Mouse (Mus musculus) midbrain, embryonic 13.5 days (tissue): ENCODE results near the gene Sgip1. TPM values are rescaled to one million over a fixed set of nuclear protein-coding genes. Genes with fewer than 3 reads are reported as not detected.

Experiments used
- ATAC-seq: fragments of 200-750 bp; cut with Nextera tagmentation; 2 replicates; pipeline ENCODE4 v1.8.0; 2017; ENCODE audit warnings: mild to moderate bottlenecking, moderate TSS enrichment, moderate library complexity
- H3K27ac ChIP-seq: fragments of 300-500 bp; sonication (generic); 2 replicates; pipeline ENCODE4 v1.5.1; 2015; ENCODE audit warnings: inconsistent platforms, mild to moderate bottlenecking, moderate library complexity
- H3K27me3 ChIP-seq: fragments of 300-500 bp; sonication (generic); 2 replicates; pipeline ENCODE4 v1.6.1; 2015; ENCODE audit warnings: mild to moderate bottlenecking, inconsistent platforms
- H3K36me3 ChIP-seq: fragments of 300-500 bp; sonication (generic); 2 replicates; pipeline ENCODE4 v1.6.1; 2015; ENCODE audit warnings: mild to moderate bottlenecking, inconsistent platforms
- H3K4me1 ChIP-seq: fragments of 300-500 bp; sonication (generic); replicated peaks from 2 replicates; pipeline ENCODE4 v1.6.1; 2015; ENCODE audit warnings: inconsistent platforms
- H3K4me2 ChIP-seq: fragments of 300-500 bp; sonication (generic); replicated peaks from 2 replicates; pipeline ENCODE4 v1.6.1; 2015; ENCODE audit warnings: moderate library complexity, mild to moderate bottlenecking, inconsistent platforms
- H3K4me3 ChIP-seq: fragments of 300-500 bp; sonication (generic); replicated peaks from 2 replicates; pipeline ENCODE4 v1.5.1; 2015; ENCODE audit warnings: mild to moderate bottlenecking, inconsistent platforms
- H3K9ac ChIP-seq: fragments of 300-500 bp; sonication (generic); replicated peaks from 2 replicates; pipeline ENCODE4 v1.6.1; 2015; ENCODE audit warnings: mild to moderate bottlenecking, inconsistent platforms
- H3K9me3 ChIP-seq: fragments of 300-500 bp; sonication (generic); 2 replicates; pipeline ENCODE4 v1.6.1; 2016; ENCODE audit warnings: mild to moderate bottlenecking, inconsistent platforms
- WGBS: fragments of 180-500 bp; shearing (Covaris S2); methylation state at CpG from one replicate; pipeline ENCODE4 v1.1.7; 2015; 5-methylcytosine and 5-hydroxymethylcytosine counted together
- polyA plus RNA-seq: library from polyadenylated mRNA; unstranded; fragments of >200 nt; fragmentation: Nextera tagmentation; extraction: Ambion mirVana; gene quantifications from 2 replicates; pipeline ENCODE4 v1.2.1, GENCODE M21; 2015

Gene Sgip1
- polyA plus RNA-seq, 1 experiment from 2014 or later: 61.8 TPM

- H3K27me3 ChIP-seq: peaks cover 18% of the 10 kb centered on the region
- peaks cover 7% of the 10 kb centered on the region; the same call in 1 of the 2 replicates for H3K36me3 ChIP-seq
- ATAC-seq: no peak
- H3K4me3 ChIP-seq: no peak overlapping the region
- H3K9me3 ChIP-seq: no peaks in the 10 kb centered on the region
- H3K9ac ChIP-seq: no peak overlapping the region
- peaks cover 24% of the 10 kb centered on the region for H3K4me1 ChIP-seq
- WGBS: 63% methylated on average over 5 of the region's 5 CpGs
- H3K27ac ChIP-seq: no peak overlapping the region
- no peak overlapping the region for H3K4me2 ChIP-seq
These were observed 233.1 kb downstream of the Sgip1 start for GRCm38 (mm10) chr4:102974172-102974571.

GRCm38 (mm10) chr4:102976290-102977275, 235.5 kb downstream of the Sgip1 start:
- WGBS: 12% methylated on average over 12 of the region's 12 CpGs
- H3K4me3 ChIP-seq: no peak overlapping the region
- H3K9ac ChIP-seq: no peak overlapping the region
- ATAC-seq: no peak
- no peaks in the 10 kb centered on the region for H3K36me3 ChIP-seq
- no peaks in the 10 kb centered on the region for H3K9me3 ChIP-seq
- peaks cover 23% of the 10 kb centered on the region for H3K27me3 ChIP-seq
- peaks cover 24% of the 10 kb centered on the region for H3K4me1 ChIP-seq
- no peak overlapping the region for H3K27ac ChIP-seq
- no peak overlapping the region for H3K4me2 ChIP-seq

- WGBS: 11% methylated on average over 16 of the region's 16 CpGs
- no peaks in the 10 kb centered on the region for H3K36me3 ChIP-seq
- peaks cover 23% of the 10 kb centered on the region for H3K27me3 ChIP-seq
- no peak overlapping the region for H3K27ac ChIP-seq
- no peak overlapping the region for H3K9ac ChIP-seq
- peaks cover 24% of the 10 kb centered on the region for H3K4me1 ChIP-seq
- peak overlapping the region; percentile 25 for H3K4me3 ChIP-seq
- peak; percentile 43; the same call in 1 of the 2 replicates for ATAC-seq
- no peaks in the 10 kb centered on the region for H3K9me3 ChIP-seq
- peak overlapping the region; percentile 55 for H3K4me2 ChIP-seq
These were observed 236.8 kb downstream of the Sgip1 start for GRCm38 (mm10) chr4:102977778-102978321.

- Histone ChIP-seq H3K27me3 (peaks cover 23% of the 10 kb centered on the region), H3K4me1 (peaks cover 24% of the 10 kb centered on the region), H3K4me2 (peak within 1 kb of the TSS; percentile 55), H3K9ac (peak within 1 kb of the TSS; percentile 11; the same call in 1 of the 2 replicates), H3K27ac (no peak within 1 kb of the TSS), H3K36me3 (no peaks in the 10 kb centered on the region), H3K9me3 (no peaks in the 10 kb centered on the region), H3K4me3 (peak within 1 kb of the TSS; percentile 25)
- ATAC-seq: peak; percentile 82
- 4% methylated on average over 13 of the region's 13 CpGs for WGBS
These were observed 237.3 kb downstream of the Sgip1 start, which contains the start of gene Tctex1d1 for GRCm38 (mm10) chr4:102978440-102978839. TSS of gene Tctex1d1 (plus strand) at chr4:102978606.

GRCm38 (mm10) chr4:102979385-102979784, 238.3 kb downstream of the Sgip1 start:
- no peak overlapping the region for H3K4me3 ChIP-seq
- H3K9ac ChIP-seq: no peak overlapping the region
- H3K27me3 ChIP-seq: peaks cover 23% of the 10 kb centered on the region
- ATAC-seq: no peak
- no peaks in the 10 kb centered on the region for H3K9me3 ChIP-seq
- no peak overlapping the region for H3K27ac ChIP-seq
- 59% methylated on average over 5 of the region's 5 CpGs for WGBS
- 0 out of 2 replicates have a peak overlapping the region, but pooled peaks have one; percentile 55 for H3K4me2 ChIP-seq
- H3K4me1 ChIP-seq: peaks cover 24% of the 10 kb centered on the region
- H3K36me3 ChIP-seq: no peaks in the 10 kb centered on the region

GRCm38 (mm10) chr4:102981709-102982108, 240.6 kb downstream of the Sgip1 start:
- Histone ChIP-seq H3K4me2 (no peak overlapping the region), H3K9me3 (no peaks in the 10 kb centered on the region)

GRCm38 (mm10) chr4:102986173-102986572, 245.1 kb downstream of the Sgip1 start:
- Histone ChIP-seq H3K9ac (no peak overlapping the region), H3K27me3 (no peaks in the 10 kb centered on the region), H3K4me2 (no peak overlapping the region), H3K9me3 (no peaks in the 10 kb centered on the region), H3K27ac (no peak overlapping the region), H3K4me3 (no peak overlapping the region), H3K36me3 (no peaks in the 10 kb centered on the region), H3K4me1 (peaks cover 4% of the 10 kb centered on the region; the same call in 1 of the 2 replicates)
- ATAC-seq: 0 out of 2 replicates have a peak, but pooled peaks have one; percentile 17
- WGBS: 76% methylated on average over 7 of the region's 7 CpGs

More at GRCm38 (mm10) chr4:102981709-102982108, 240.6 kb downstream of the Sgip1 start:
- Histone ChIP-seq H3K9ac (no peak overlapping the region), H3K4me1 (peaks cover 16% of the 10 kb centered on the region), H3K4me3 (no peak overlapping the region), H3K27me3 (peaks cover 14% of the 10 kb centered on the region; the same call in 1 of the 2 replicates), H3K36me3 (no peaks in the 10 kb centered on the region), H3K27ac (no peak overlapping the region)
- 87% methylated on average over 8 of the region's 8 CpGs for WGBS
- no peak for ATAC-seq

GRCm38 (mm10) chr4:102986917-102987316, 245.8 kb downstream of the Sgip1 start:
- no peak overlapping the region for H3K9ac ChIP-seq
- no peak overlapping the region for H3K4me3 ChIP-seq
- no peaks in the 10 kb centered on the region for H3K27me3 ChIP-seq
- peak; percentile 76 for ATAC-seq
- H3K9me3 ChIP-seq: no peaks in the 10 kb centered on the region
- peaks cover 4% of the 10 kb centered on the region; the same call in 1 of the 2 replicates for H3K4me1 ChIP-seq
- WGBS: 4% methylated on average over 2 of the region's 2 CpGs
- no peak overlapping the region for H3K4me2 ChIP-seq
- no peaks in the 10 kb centered on the region for H3K36me3 ChIP-seq
- no peak overlapping the region for H3K27ac ChIP-seq

GRCm38 (mm10) chr4:102987325-102987724, 246.2 kb downstream of the Sgip1 start:
- WGBS: 27% methylated on average over 4 of the region's 4 CpGs
- Histone ChIP-seq H3K27me3 (no peaks in the 10 kb centered on the region), H3K36me3 (no peaks in the 10 kb centered on the region), H3K4me1 (peaks cover 4% of the 10 kb centered on the region; the same call in 1 of the 2 replicates), H3K27ac (no peak overlapping the region), H3K9ac (no peak overlapping the region), H3K4me2 (no peak overlapping the region), H3K4me3 (no peak overlapping the region), H3K9me3 (no peaks in the 10 kb centered on the region)
- ATAC-seq: peak; percentile 80

- WGBS: 60% methylated on average over 2 of the region's 2 CpGs
- ATAC-seq: no peak
- no peaks in the 10 kb centered on the region for H3K27me3 ChIP-seq
- no peak overlapping the region for H3K9ac ChIP-seq
- H3K27ac ChIP-seq: no peak overlapping the region
- no peak overlapping the region for H3K4me2 ChIP-seq
- H3K9me3 ChIP-seq: no peaks in the 10 kb centered on the region
- no peak overlapping the region for H3K4me3 ChIP-seq
- no peaks in the 10 kb centered on the region for H3K36me3 ChIP-seq
- peaks cover 4% of the 10 kb centered on the region; the same call in 1 of the 2 replicates for H3K4me1 ChIP-seq
These were observed 246.7 kb downstream of the Sgip1 start for GRCm38 (mm10) chr4:102987756-102988155.

- Histone ChIP-seq H3K27ac (no peak overlapping the region), H3K4me2 (no peak overlapping the region), H3K9ac (no peak overlapping the region), H3K4me1 (peaks cover 4% of the 10 kb centered on the region; the same call in 1 of the 2 replicates), H3K4me3 (no peak overlapping the region), H3K9me3 (no peaks in the 10 kb centered on the region), H3K27me3 (no peaks in the 10 kb centered on the region), H3K36me3 (no peaks in the 10 kb centered on the region)
- no peak for ATAC-seq
- 93% methylated on average over 6 of the region's 6 CpGs for WGBS
These were observed 247.4 kb downstream of the Sgip1 start for GRCm38 (mm10) chr4:102988526-102988925.

GRCm38 (mm10) chr4:102989391-102989790, 248.3 kb downstream of the Sgip1 start:
- no peak overlapping the region for H3K4me2 ChIP-seq
- ATAC-seq: no peak
- no peaks in the 10 kb centered on the region for H3K36me3 ChIP-seq
- peaks cover 4% of the 10 kb centered on the region; the same call in 1 of the 2 replicates for H3K4me1 ChIP-seq
- H3K27me3 ChIP-seq: no peaks in the 10 kb centered on the region
- H3K27ac ChIP-seq: no peak overlapping the region
- H3K9ac ChIP-seq: no peak overlapping the region
- WGBS: 77% methylated on average over 5 of the region's 5 CpGs
- no peak overlapping the region for H3K4me3 ChIP-seq
- H3K9me3 ChIP-seq: no peaks in the 10 kb centered on the region
